Mouse (Mus musculus): ENCODE measurements around the gene Phlpp1.

Gene Phlpp1

DNA sequence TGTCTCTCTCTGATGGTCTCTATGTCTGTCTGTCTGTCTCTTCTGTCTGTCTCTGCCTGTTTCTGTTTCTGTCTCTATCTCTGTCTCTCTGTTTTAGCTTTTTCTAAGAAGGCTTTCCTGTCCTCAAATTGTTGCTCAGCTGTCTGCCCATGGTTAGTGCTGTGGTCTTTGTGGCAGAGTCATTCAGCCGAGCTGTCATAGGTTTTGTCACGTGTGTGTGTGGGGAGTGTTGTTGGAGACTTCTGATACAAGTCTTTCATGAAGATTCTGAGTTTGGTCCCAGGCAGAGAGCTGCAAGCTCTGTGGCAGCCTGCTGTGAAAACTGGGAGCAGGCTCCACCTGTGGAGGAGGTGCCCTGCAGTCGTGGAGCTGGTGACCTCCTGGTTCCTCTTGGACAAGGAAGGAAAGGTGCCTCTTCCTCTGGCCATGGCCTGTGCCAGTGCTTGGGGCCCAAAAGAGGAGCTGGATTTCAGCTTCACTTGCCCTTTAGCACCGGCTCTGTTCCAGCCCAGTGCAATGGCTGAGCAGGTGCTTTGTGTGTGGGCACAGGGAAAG is 13.5 kb upstream of the Phlpp1 start:
- Histone ChIP-seq H3K4me1 (replicated peaks; ENCODE audit: low read depth, low read length) (no peaks in the 10 kb centered on the region), H3K27me3 (ENCODE audit: insufficient read depth, low read length) (no peaks in the 10 kb centered on the region), H3K9me3 (ENCODE audit: low read length) (no peaks in the 10 kb centered on the region), H3K4me3 (replicated peaks; ENCODE audit: low read length) (no peak overlapping the region), H3K36me3 (ENCODE audit: insufficient read depth, low read length) (no peaks in the 10 kb centered on the region)
- TF ChIP-seq POU5F1 (IDR thresholded peaks at IDR 0.05; ENCODE audit: borderline replicate concordance, low read length) (no peak), CTCF (conservative IDR thresholded peaks at IDR 0.05; ENCODE audit: low read length) (no peak), NANOG (IDR thresholded peaks at IDR 0.05; ENCODE audit: borderline replicate concordance, low read length) (no peak)

DNA sequence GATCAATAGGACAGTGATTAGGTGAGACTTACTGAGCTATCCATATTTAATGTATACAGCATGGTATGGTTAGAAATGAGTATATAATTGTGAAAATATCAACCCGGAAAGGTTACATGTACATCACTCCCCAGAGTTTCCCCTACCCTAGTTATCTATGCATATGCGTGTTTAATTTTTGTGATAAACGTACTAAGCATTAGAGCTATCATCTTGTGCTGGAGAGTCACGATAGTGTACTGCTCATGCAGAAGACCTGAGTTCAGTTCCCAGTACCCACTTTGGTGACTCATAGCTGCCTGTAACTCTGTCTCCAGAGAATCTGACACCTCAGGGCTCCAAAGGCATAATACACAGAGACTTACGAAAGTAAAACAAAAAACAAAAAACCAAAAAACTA is 11.9 kb upstream of the Phlpp1 start:
- Histone ChIP-seq H3K27me3 (ENCODE audit: insufficient read depth, low read length) (no peaks in the 10 kb centered on the region), H3K36me3 (ENCODE audit: insufficient read depth, low read length) (no peaks in the 10 kb centered on the region), H3K4me1 (replicated peaks; ENCODE audit: low read depth, low read length) (peaks cover 14% of the 10 kb centered on the region), H3K9me3 (ENCODE audit: low read length) (no peaks in the 10 kb centered on the region), H3K4me3 (replicated peaks; ENCODE audit: low read length) (no peak overlapping the region)
- no peak for TF ChIP-seq NANOG (IDR thresholded peaks at IDR 0.05; ENCODE audit: borderline replicate concordance, low read length)

DNA sequence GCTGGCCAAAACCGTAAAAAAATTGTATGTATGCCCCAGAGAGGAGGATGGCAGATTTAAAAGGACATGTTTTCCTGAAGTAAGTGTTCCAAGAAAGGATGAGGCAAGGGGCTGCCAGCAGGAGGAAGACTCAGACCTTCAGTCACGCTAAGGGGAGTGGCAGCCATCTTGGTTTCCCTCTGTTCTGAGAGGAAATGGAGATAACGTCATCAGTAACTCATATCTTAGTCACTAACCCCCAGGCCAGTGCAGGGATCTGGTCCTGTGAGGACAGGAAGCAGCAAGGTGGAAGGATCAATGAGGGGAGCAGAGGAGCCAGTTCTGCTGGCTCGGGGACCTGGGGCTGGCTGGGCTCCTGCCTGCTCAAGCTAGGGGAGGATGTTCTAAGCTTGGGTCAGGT is 10.6 kb upstream of the Phlpp1 start:
- Histone ChIP-seq H3K27me3 (ENCODE audit: insufficient read depth, low read length) (no peaks in the 10 kb centered on the region), H3K4me3 (replicated peaks; ENCODE audit: low read length) (no peak overlapping the region), H3K9me3 (ENCODE audit: low read length) (no peaks in the 10 kb centered on the region), H3K4me1 (replicated peaks; ENCODE audit: low read depth, low read length) (peaks cover 21% of the 10 kb centered on the region), H3K36me3 (ENCODE audit: insufficient read depth, low read length) (no peaks in the 10 kb centered on the region)
- TF ChIP-seq POU5F1 (IDR thresholded peaks at IDR 0.05; ENCODE audit: borderline replicate concordance, low read length) (no peak), NANOG (IDR thresholded peaks at IDR 0.05; ENCODE audit: borderline replicate concordance, low read length) (no peak), CTCF (conservative IDR thresholded peaks at IDR 0.05; ENCODE audit: low read length) (no peak)

DNA sequence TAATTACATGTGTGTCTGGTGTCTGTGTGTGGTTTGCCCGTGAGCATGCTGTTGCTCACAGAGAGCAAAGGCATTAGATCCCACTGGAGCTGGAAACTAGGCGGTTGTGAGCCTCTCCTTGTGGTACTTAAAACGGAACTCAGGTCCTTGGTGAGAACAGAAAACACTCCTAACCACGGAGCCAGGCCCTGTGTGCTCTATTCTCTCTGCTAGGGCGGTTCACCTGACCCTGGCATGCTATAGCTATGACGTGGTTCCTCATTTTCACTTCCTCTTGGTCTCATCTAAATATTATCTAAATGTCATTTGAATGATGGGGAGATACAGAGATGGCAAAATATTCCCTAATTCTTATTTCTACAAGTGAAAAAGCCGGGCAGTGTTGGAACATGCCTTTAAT is 9.0 kb upstream of the Phlpp1 start:
- H3K36me3 ChIP-seq (ENCODE audit: insufficient read depth, low read length): no peaks in the 10 kb centered on the region
- H3K9me3 ChIP-seq (ENCODE audit: low read length): no peaks in the 10 kb centered on the region
- H3K4me3 ChIP-seq (replicated peaks; ENCODE audit: low read length): no peak overlapping the region
- TF ChIP-seq POU5F1 (IDR thresholded peaks at IDR 0.05; ENCODE audit: borderline replicate concordance, low read length) (no peak), CTCF (conservative IDR thresholded peaks at IDR 0.05; ENCODE audit: low read length) (no peak), NANOG (IDR thresholded peaks at IDR 0.05; ENCODE audit: borderline replicate concordance, low read length) (no peak)
- H3K4me1 ChIP-seq (replicated peaks; ENCODE audit: low read depth, low read length): peaks cover 21% of the 10 kb centered on the region
- H3K27me3 ChIP-seq (ENCODE audit: insufficient read depth, low read length): no peaks in the 10 kb centered on the region

DNA sequence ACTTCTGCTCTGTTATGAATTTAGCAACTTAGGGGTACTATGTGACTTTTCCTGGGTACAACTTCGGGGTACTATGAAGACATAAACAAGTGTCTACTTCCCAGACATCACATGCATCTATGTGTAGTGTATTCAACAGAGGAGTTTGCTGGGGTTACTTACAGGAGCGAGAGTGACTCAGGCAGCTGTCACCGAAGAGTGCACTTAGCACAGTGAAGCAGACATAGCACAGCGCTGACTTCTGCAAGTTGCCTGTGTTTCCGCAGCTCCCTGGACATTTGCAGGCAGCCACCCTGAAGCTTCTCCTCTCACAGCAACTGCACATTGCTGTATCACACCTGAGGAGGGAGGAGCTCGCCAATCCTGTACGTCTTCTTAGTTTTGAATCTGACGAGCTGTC is 8.2 kb upstream of the Phlpp1 start:
- Histone ChIP-seq H3K27me3 (ENCODE audit: insufficient read depth, low read length) (no peaks in the 10 kb centered on the region), H3K9me3 (ENCODE audit: low read length) (no peaks in the 10 kb centered on the region), H3K36me3 (ENCODE audit: insufficient read depth, low read length) (no peaks in the 10 kb centered on the region), H3K4me1 (replicated peaks; ENCODE audit: low read depth, low read length) (peaks cover 21% of the 10 kb centered on the region), H3K4me3 (replicated peaks; ENCODE audit: low read length) (no peak overlapping the region)
- no peak for TF ChIP-seq NANOG (IDR thresholded peaks at IDR 0.05; ENCODE audit: borderline replicate concordance, low read length)
- no peak for TF ChIP-seq POU5F1 (IDR thresholded peaks at IDR 0.05; ENCODE audit: borderline replicate concordance, low read length)
- no peak for TF ChIP-seq CTCF (conservative IDR thresholded peaks at IDR 0.05; ENCODE audit: low read length)

DNA sequence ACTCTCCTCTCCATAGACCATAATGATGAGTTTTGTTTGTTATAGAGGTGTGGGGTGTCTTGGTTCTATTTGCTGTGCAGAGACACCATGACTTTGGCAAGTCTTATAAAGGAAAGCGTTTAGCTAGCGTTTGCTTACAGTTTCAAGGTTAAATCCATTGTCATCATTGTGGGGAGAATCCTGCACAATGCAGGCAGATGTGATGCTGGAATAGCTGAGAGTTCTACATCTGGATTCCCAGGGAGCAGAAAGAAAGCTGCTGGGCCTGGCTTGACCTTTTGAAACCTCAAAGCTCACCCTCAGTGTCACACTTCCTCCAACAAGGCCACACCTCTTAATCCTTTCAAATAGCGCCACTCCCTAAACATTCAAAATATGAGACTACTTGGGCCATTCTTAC is 7.4 kb upstream of the Phlpp1 start:
- H3K4me3 ChIP-seq (replicated peaks; ENCODE audit: low read length): no peak overlapping the region
- H3K9me3 ChIP-seq (ENCODE audit: low read length): no peaks in the 10 kb centered on the region
- H3K4me1 ChIP-seq (replicated peaks; ENCODE audit: low read depth, low read length): peaks cover 21% of the 10 kb centered on the region
- H3K27me3 ChIP-seq (ENCODE audit: insufficient read depth, low read length): no peaks in the 10 kb centered on the region
- no peaks in the 10 kb centered on the region for H3K36me3 ChIP-seq (ENCODE audit: insufficient read depth, low read length)
- TF ChIP-seq CTCF (conservative IDR thresholded peaks at IDR 0.05; ENCODE audit: low read length) (no peak), POU5F1 (IDR thresholded peaks at IDR 0.05; ENCODE audit: borderline replicate concordance, low read length) (no peak), NANOG (IDR thresholded peaks at IDR 0.05; ENCODE audit: borderline replicate concordance, low read length) (peak; percentile 25; the same call in 1 of the 2 replicates)

DNA sequence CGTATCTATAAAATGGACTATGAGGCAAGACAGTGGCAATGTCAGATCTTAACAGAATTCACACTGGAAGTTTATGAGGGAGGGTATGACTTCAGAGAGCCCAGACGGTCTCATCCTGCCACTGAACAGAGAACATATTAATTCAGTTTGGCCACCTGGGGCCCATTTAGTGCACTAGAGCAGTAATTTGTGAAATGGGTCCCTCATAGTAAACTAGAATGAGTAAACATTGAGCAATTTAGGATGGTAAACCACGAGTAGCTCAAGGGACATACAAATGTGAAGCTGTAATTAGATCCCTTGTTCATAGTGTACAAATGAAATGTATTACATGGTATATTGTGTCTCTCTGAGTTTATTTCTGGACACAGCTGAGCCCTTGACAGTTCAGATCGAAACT is 3.6 kb upstream of the Phlpp1 start:
- Histone ChIP-seq H3K9me3 (ENCODE audit: low read length) (no peaks in the 10 kb centered on the region), H3K36me3 (ENCODE audit: insufficient read depth, low read length) (no peaks in the 10 kb centered on the region), H3K4me3 (replicated peaks; ENCODE audit: low read length) (no peak overlapping the region), H3K27me3 (ENCODE audit: insufficient read depth, low read length) (peaks cover 7% of the 10 kb centered on the region), H3K4me1 (replicated peaks; ENCODE audit: low read depth, low read length) (peaks cover 28% of the 10 kb centered on the region)
- TF ChIP-seq POU5F1 (IDR thresholded peaks at IDR 0.05; ENCODE audit: borderline replicate concordance, low read length) (no peak), NANOG (IDR thresholded peaks at IDR 0.05; ENCODE audit: borderline replicate concordance, low read length) (no peak), CTCF (conservative IDR thresholded peaks at IDR 0.05; ENCODE audit: low read length) (no peak)

DNA sequence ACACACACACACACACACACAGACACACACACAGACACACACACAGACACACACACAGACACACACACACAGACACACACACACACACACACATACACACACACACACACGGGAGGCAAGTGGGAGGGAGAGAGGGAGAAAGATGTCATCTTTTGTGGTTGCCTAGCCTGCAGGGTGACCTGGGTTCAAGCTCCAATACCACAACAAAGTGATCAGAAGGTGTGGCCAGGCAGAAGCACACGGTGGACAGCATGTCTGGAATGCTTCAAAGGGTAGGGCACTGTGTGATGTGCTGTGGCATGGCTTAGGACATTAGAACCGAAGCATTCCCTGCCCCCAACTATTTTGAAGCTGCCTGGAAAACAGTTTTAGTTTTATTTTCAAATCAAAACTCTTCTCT is 2.8 kb upstream of the Phlpp1 start:
- Histone ChIP-seq H3K36me3 (ENCODE audit: insufficient read depth, low read length) (no peaks in the 10 kb centered on the region), H3K4me3 (replicated peaks; ENCODE audit: low read length) (no peak overlapping the region)

DNA sequence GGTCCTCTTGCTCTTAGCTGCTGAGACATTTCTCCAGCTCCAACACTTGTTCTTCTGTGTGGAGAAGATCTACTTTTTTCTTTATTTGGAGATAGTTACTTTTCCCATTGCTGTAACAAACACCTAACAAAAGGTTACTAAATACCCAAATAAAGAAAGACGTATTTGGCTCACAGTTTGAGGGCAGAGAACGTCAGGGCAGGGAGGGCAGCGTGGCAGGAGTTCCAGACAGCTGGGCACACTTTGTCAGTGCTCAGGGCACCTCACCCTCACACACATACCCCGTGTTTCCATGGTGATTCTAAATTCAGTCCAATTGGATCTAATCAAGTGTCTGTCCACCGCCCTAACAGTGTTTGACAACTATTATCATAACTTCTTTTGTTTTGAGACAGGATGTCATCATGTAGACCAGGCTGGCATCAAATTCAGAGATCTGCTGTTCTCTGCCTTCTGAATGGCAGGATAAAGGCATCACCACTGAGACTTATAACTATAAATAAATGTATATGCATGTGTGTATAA is 1.7 kb upstream of the Phlpp1 start:
- peaks cover 16% of the 10 kb centered on the region for H3K27me3 ChIP-seq (ENCODE audit: insufficient read depth, low read length)
- H3K4me3 ChIP-seq (replicated peaks; ENCODE audit: low read length): no peak overlapping the region
- H3K9me3 ChIP-seq (ENCODE audit: low read length): no peaks in the 10 kb centered on the region
- no peak for TF ChIP-seq CTCF (conservative IDR thresholded peaks at IDR 0.05; ENCODE audit: low read length)
- no peak for TF ChIP-seq POU5F1 (IDR thresholded peaks at IDR 0.05; ENCODE audit: borderline replicate concordance, low read length)
- no peak for TF ChIP-seq NANOG (IDR thresholded peaks at IDR 0.05; ENCODE audit: borderline replicate concordance, low read length)
- peaks cover 24% of the 10 kb centered on the region for H3K4me1 ChIP-seq (replicated peaks; ENCODE audit: low read depth, low read length)
- H3K36me3 ChIP-seq (ENCODE audit: insufficient read depth, low read length): no peaks in the 10 kb centered on the region

More for the DNA sequence above, 2.8 kb upstream of the Phlpp1 start:
- no peak for TF ChIP-seq NANOG (IDR thresholded peaks at IDR 0.05; ENCODE audit: borderline replicate concordance, low read length)
- TF ChIP-seq CTCF (conservative IDR thresholded peaks at IDR 0.05; ENCODE audit: low read length): no peak
- no peak for TF ChIP-seq POU5F1 (IDR thresholded peaks at IDR 0.05; ENCODE audit: borderline replicate concordance, low read length)
- Histone ChIP-seq H3K4me1 (replicated peaks; ENCODE audit: low read depth, low read length) (peaks cover 30% of the 10 kb centered on the region), H3K9me3 (ENCODE audit: low read length) (no peaks in the 10 kb centered on the region), H3K27me3 (ENCODE audit: insufficient read depth, low read length) (peaks cover 15% of the 10 kb centered on the region)

Measured in E14TG2a.4 (cell line).